Mouse (Mus musculus) liver, adult 2 months (tissue): Measurements from ENCODE around the gene Sqor.
A peak's percentile ranks its signal among the peaks of the same experiment; 100 is the strongest.

Source experiments
- CTCF ChIP-seq: fragments of 200-500 bp; IDR thresholded peaks from 2 replicates; pipeline ENCODE4 v1.5.1; 2011; ENCODE audit warnings: low read depth, low read length, control low read depth
- POLR2A ChIP-seq: fragments of 200-500 bp; IDR thresholded peaks from 2 replicates; pipeline ENCODE4 v1.6.1; 2011; ENCODE audit warnings: low read length, control low read depth; ENCODE audit not compliant: insufficient read depth; ENCODE audit errors: extremely low read depth

DNA sequence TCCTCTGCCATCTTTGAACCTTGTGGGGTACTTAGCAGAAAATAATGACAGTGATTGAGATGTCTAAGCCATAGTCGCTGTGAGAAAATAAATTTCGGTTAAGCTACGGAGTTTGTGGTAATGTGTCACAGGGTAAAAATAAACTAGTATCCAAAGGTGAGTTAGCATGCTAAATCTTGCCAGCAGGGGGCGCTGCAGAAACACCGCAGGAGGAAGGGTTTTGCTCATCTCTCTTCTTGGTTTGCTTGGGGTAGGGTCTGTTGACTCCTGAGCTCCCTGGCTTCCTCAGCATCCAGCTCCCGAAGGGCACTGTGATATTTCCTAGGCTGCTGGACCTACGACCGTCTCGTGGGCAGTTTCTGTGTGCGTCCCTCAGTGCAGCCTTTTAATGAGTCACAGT is 39.4 kb upstream of the Sqor start:
- TF ChIP-seq CTCF: peak; percentile 73
- TF ChIP-seq POLR2A: no peak
